Mouse (Mus musculus) kidney, postnatal 0 days (tissue): ENCODE results near the gene Lyrm9. TPM values are rescaled to one million over a fixed set of nuclear protein-coding genes. Genes with fewer than 3 reads are reported as not detected.

ENCODE experiments used
- ATAC-seq: fragments of 200-750 bp; cut with Nextera tagmentation; replicated peaks from 2 replicates; pipeline ENCODE4 v1.8.0; 2017; ENCODE audit warnings: low read depth, moderate number of reproducible peaks, moderate TSS enrichment, moderate library complexity; ENCODE audit not compliant: low FRiP score
- DNase-seq: peaks from one replicate; pipeline ENCODE4 v3.0.0-alpha.2; 2016; ENCODE audit warnings: low spot score
- H3K27ac ChIP-seq: fragments of 300-500 bp; sonication (generic); 2 replicates; pipeline ENCODE4 v1.5.1; 2014; ENCODE audit warnings: mild to moderate bottlenecking
- H3K27me3 ChIP-seq: fragments of 300-500 bp; sonication (generic); 2 replicates; pipeline ENCODE4 v1.6.1; 2014; ENCODE audit warnings: low read length, mixed read lengths; ENCODE audit not compliant: insufficient read depth
- H3K36me3 ChIP-seq: fragments of 300-500 bp; sonication (generic); 2 replicates; pipeline ENCODE4 v1.6.1; 2014; ENCODE audit warnings: low read length, mixed read lengths; ENCODE audit not compliant: insufficient read depth
- H3K4me1 ChIP-seq: fragments of 300-500 bp; sonication (generic); replicated peaks from 2 replicates; pipeline ENCODE4 v1.6.1; 2014; ENCODE audit warnings: antibody characterized with exemption, low read length, mixed read lengths; ENCODE audit not compliant: insufficient read depth
- H3K4me2 ChIP-seq: fragments of 300-500 bp; sonication (generic); 2 replicates; pipeline ENCODE4 v1.6.1; 2014; ENCODE audit warnings: mild to moderate bottlenecking, low read length, moderate library complexity, mixed read lengths
- H3K4me3 ChIP-seq: fragments of 300-500 bp; sonication (generic); replicated peaks from 2 replicates; pipeline ENCODE4 v1.5.1; 2014; ENCODE audit warnings: low read depth, low read length
- H3K9ac ChIP-seq: fragments of 300-500 bp; sonication (generic); 2 replicates; pipeline ENCODE4 v1.6.1; 2014; ENCODE audit warnings: low read depth, low read length
- H3K9me3 ChIP-seq: fragments of 300-500 bp; sonication (generic); replicated peaks from 2 replicates; pipeline ENCODE4 v1.6.1; 2016; ENCODE audit warnings: low read length, inconsistent platforms, mixed read lengths
- CTCF ChIP-seq: IDR thresholded peaks from 2 replicates; pipeline ENCODE4 v1.5.1; 2016; ENCODE audit warnings: antibody characterized with exemption, low read depth, mild to moderate bottlenecking, moderate library complexity
- WGBS: fragments of 180-500 bp; shearing (Covaris S2); extraction: QIAGEN DNeasy Blood & Tissue Kit; methylation state at CpG from one replicate; pipeline ENCODE4 v1.1.7; 2014; 5-methylcytosine and 5-hydroxymethylcytosine counted together
- polyA plus RNA-seq: library from polyadenylated mRNA; unstranded; fragments of >200 nt; fragmentation: Nextera tagmentation; extraction: Ambion mirVana; gene quantifications from 2 replicates; pipeline ENCODE4 v1.2.1, GENCODE M21; 2015

Gene Lyrm9
- polyA plus RNA-seq, result 27.5 and 28.6 TPM in 2 replicates

DNA sequence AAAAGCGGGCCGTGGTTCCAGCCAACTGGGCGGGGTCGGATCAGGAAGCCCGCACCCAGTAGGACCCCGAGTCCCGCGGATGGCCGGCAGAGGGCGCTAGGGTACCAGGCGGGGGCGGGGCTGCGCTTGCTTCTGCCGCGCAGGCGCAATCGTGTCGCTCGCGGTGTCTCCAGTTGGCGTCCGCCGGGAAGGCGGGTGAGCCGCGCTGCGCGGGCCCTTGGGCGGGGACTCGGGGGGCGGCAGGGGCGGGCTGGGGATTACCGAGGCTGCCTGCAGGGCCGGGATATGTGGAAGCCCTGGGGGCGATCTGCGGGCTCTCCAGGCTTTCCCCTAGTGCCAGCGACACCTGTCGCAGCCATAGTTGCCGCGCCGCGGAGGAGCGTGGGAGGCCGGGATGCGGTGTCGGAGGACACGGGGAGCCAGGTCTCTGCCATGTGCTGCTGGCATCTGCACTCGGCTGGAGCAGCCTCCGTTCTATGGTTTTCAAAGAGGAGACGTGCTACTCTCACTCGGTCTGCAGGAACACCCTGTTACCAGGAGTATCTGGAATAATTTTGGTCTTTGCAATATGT is at the start of gene Lyrm9:
TSS of gene Lyrm9 (plus strand) at position 143 of the 572 bp plus-strand sequence.
- Histone ChIP-seq H3K36me3 (no peaks in the 10 kb centered on the region), H3K27me3 (no peaks in the 10 kb centered on the region), H3K4me2 (peak within 1 kb of the TSS; percentile 83), H3K4me3 (peak within 1 kb of the TSS; percentile 53), H3K9ac (peak within 1 kb of the TSS; percentile 53), H3K27ac (peak within 1 kb of the TSS; percentile 5; the same call in 1 of the 2 replicates), H3K9me3 (no peaks in the 10 kb centered on the region), H3K4me1 (peaks cover 10% of the 10 kb centered on the region; the same call in 1 of the 2 replicates)
- TF ChIP-seq CTCF, result peak; percentile 99
- 1% methylated on average over 42 of the region's 51 CpGs for WGBS
- ATAC-seq (peak; percentile 77), DNase-seq (peak; percentile 93)

DNA sequence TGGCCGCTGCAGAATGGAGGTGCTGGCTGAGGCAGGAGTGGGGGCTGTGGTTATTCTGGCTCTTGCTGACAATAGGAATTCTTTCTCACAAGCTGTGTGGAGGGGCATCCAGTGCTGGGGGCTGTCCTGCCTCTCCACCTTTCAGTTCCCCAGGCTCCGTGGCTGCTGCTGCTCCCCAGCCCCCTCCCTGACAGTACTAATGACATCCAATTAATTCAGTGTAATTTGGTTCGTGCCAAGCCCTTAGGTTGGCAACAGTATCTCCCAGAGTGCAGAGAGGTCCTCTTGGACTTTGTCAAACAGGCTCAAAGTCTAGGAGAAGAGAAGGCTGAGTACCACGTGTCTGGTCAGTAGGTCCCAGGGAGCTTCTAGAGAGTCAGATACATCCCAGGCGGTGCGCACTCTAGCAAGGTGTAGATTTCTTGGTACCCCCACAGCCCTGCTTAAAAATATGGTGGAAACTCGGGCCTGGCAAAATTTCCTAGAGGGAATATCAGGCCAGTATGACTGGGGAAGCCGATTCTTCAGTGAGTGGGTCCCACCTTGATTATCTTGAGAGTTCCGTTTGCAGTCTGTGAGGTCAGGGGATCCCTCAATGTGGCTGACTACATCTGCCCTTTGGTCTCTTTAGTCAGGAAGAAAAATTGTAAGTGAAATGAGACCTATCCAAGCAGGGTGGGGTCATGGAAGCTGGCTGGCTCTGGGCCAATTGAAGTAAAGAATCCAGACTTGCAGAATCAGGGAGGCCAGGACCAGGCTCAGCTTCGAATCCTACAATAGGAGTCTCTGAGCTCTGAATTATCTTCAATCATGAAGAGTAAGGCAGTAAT is 48.3 kb upstream of the Lyrm9 start:
- DNase-seq, result peak; percentile 7
- WGBS, result 55% methylated on average over 10 of the region's 10 CpGs
- peak; percentile 82 for ATAC-seq
- no peak overlapping the region for H3K27ac ChIP-seq
- H3K9ac ChIP-seq, result no peak overlapping the region
- H3K27me3 ChIP-seq, result no peaks in the 10 kb centered on the region
- H3K4me1 ChIP-seq, result no peaks in the 10 kb centered on the region
- H3K9me3 ChIP-seq, result no peaks in the 10 kb centered on the region
- TF ChIP-seq CTCF, result no peak
- H3K4me3 ChIP-seq, result no peak overlapping the region
- H3K36me3 ChIP-seq, result no peaks in the 10 kb centered on the region
- no peak overlapping the region for H3K4me2 ChIP-seq

- Histone ChIP-seq H3K27me3 (no peaks in the 10 kb centered on the region), H3K4me1 (no peaks in the 10 kb centered on the region), H3K4me2 (no peak overlapping the region), H3K9me3 (no peaks in the 10 kb centered on the region), H3K36me3 (no peaks in the 10 kb centered on the region), H3K9ac (no peak overlapping the region), H3K27ac (no peak overlapping the region), H3K4me3 (no peak overlapping the region)
- 98% methylated on average over 3 of the region's 3 CpGs for WGBS
- ATAC-seq (no peak), DNase-seq (no peak)
- TF ChIP-seq CTCF, result no peak
Observed at GRCm38 (mm10) chr11:78780002-78780401, 46.4 kb upstream of the Lyrm9 start.

- DNase-seq (no peak), ATAC-seq (no peak)
- H3K36me3 ChIP-seq, result no peaks in the 10 kb centered on the region
- H3K4me2 ChIP-seq, result no peak overlapping the region
- no peak overlapping the region for H3K9ac ChIP-seq
- 79% methylated on average over 3 of the region's 3 CpGs for WGBS
- no peaks in the 10 kb centered on the region for H3K27me3 ChIP-seq
- H3K9me3 ChIP-seq, result no peaks in the 10 kb centered on the region
- no peak for TF ChIP-seq CTCF
- no peak overlapping the region for H3K27ac ChIP-seq
- H3K4me1 ChIP-seq, result no peaks in the 10 kb centered on the region
- H3K4me3 ChIP-seq, result no peak overlapping the region
Observed at GRCm38 (mm10) chr11:78780571-78780970, 45.8 kb upstream of the Lyrm9 start.

DNA sequence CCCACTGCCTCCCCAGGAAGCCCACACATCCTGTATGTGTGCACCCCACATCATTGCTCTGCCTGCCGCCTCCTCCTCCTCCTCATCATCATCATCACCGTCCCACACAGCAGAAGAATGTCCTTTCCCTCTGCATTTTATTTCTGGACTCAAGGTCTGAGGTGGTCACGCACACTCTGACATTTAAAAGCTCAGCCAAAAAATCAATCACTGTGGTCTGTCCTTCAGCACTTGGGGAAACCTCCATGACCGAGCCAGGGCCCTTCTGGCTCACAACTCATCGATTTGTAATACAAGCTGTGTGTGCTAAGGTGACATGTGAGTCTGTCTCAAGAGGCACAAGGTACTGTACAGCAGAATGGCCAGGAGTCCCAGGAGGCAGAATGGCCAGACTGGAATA is 44.1 kb upstream of the Lyrm9 start:
- Histone ChIP-seq H3K27me3 (no peaks in the 10 kb centered on the region), H3K4me3 (no peak overlapping the region), H3K4me1 (no peaks in the 10 kb centered on the region), H3K9ac (no peak overlapping the region), H3K9me3 (no peaks in the 10 kb centered on the region), H3K27ac (no peak overlapping the region), H3K36me3 (no peaks in the 10 kb centered on the region), H3K4me2 (no peak overlapping the region)
- no peak for DNase-seq
- ATAC-seq, result no peak
- TF ChIP-seq CTCF, result no peak
- WGBS, result 56% methylated on average over 5 of the region's 5 CpGs

DNA sequence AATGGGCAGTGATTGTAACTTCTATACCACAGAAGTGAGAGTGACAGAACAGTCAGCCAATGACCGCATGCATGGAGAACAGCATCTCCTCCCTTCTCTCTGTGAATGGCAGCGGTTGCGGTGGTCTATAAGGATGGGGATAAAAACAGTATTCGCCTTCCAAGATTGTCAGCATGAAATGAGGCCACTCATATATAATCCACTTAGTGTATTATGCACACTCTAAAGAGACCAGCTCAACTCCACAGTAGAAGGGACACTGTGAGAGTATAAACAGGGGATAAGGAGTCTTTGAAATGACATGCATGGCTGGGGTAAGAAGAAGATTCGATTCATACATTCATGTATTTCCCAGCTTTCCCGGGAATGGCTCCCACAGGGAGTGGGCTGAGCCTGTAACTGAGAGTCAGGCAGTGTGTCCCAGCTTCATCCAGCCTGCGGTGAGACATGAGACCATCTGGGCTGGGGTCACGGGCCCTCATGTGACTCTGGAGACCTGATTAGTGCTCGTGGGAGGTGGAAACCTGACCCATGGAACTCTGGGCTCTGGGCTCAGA is 43.5 kb upstream of the Lyrm9 start:
- H3K36me3 ChIP-seq, result no peaks in the 10 kb centered on the region
- no peaks in the 10 kb centered on the region for H3K27me3 ChIP-seq
- ATAC-seq (no peak), DNase-seq (no peak)
- no peak overlapping the region for H3K4me3 ChIP-seq
- WGBS, result 59% methylated on average over 9 of the region's 9 CpGs
- no peak overlapping the region for H3K27ac ChIP-seq
- no peaks in the 10 kb centered on the region for H3K4me1 ChIP-seq
- H3K9ac ChIP-seq, result no peak overlapping the region
- no peaks in the 10 kb centered on the region for H3K9me3 ChIP-seq
- no peak overlapping the region for H3K4me2 ChIP-seq
- no peak for TF ChIP-seq CTCF
